Mouse (Mus musculus): ENCODE results near the gene Palm2.

The Palm2 gene

GRCm38 (mm10) chr4:57672996-57673906, 239.2 kb downstream of the Palm2 start:
- DNase-seq: peak; percentile 81 to 91

- no peak for DNase-seq
Observed at GRCm38 (mm10) chr4:57674351-57674750, 240.3 kb downstream of the Palm2 start.

GRCm38 (mm10) chr4:57675387-57675786, 241.3 kb downstream of the Palm2 start:
- peak; percentile 80 to 92 for DNase-seq

GRCm38 (mm10) chr4:57677916-57678315, 243.9 kb downstream of the Palm2 start:
- no peak for DNase-seq

- peak; percentile 58 to 74 for DNase-seq
Observed at GRCm38 (mm10) chr4:57678991-57679457, 245.0 kb downstream of the Palm2 start.

- DNase-seq: no peak
Observed at GRCm38 (mm10) chr4:57680186-57680585, 246.1 kb downstream of the Palm2 start.

GRCm38 (mm10) chr4:57681511-57681910, 247.5 kb downstream of the Palm2 start:
- DNase-seq: peak; percentile 53 to 68

GRCm38 (mm10) chr4:57682341-57682740, 248.3 kb downstream of the Palm2 start:
- DNase-seq: no peak

GRCm38 (mm10) chr4:57682944-57683343, 248.9 kb downstream of the Palm2 start:
- no peak for DNase-seq

GRCm38 (mm10) chr4:57684676-57685215, 250.7 kb downstream of the Palm2 start:
- no peak for DNase-seq

GRCm38 (mm10) chr4:57686736-57687135, 252.7 kb downstream of the Palm2 start:
- DNase-seq: no peak

GRCm38 (mm10) chr4:57687583-57687982, 253.5 kb downstream of the Palm2 start:
- no peak for DNase-seq

GRCm38 (mm10) chr4:57688131-57688530, 254.1 kb downstream of the Palm2 start:
- no peak for DNase-seq

- DNase-seq: no peak
Observed at GRCm38 (mm10) chr4:57690001-57690400, 256.0 kb downstream of the Palm2 start.

GRCm38 (mm10) chr4:57690805-57691204, 256.8 kb downstream of the Palm2 start:
- DNase-seq: no peak

GRCm38 (mm10) chr4:57694356-57695136, 260.5 kb downstream of the Palm2 start:
- DNase-seq: no peak

GRCm38 (mm10) chr4:57696955-57697354, 262.9 kb downstream of the Palm2 start:
- DNase-seq: no peak

GRCm38 (mm10) chr4:57697918-57698611, 264.0 kb downstream of the Palm2 start:
- DNase-seq: no peak

GRCm38 (mm10) chr4:57701576-57701975, 267.5 kb downstream of the Palm2 start:
- no peak for DNase-seq

GRCm38 (mm10) chr4:57703574-57704470, 269.8 kb downstream of the Palm2 start:
- no peak for DNase-seq

- no peak for DNase-seq
Observed at GRCm38 (mm10) chr4:57704575-57704974, 270.5 kb downstream of the Palm2 start.

- no peak for DNase-seq
Observed at GRCm38 (mm10) chr4:57715849-57716248, 281.8 kb downstream of the Palm2 start.
